Comparison of ENCODE assay signal across 20 mouse cellular contexts in the genomic region with DNA sequence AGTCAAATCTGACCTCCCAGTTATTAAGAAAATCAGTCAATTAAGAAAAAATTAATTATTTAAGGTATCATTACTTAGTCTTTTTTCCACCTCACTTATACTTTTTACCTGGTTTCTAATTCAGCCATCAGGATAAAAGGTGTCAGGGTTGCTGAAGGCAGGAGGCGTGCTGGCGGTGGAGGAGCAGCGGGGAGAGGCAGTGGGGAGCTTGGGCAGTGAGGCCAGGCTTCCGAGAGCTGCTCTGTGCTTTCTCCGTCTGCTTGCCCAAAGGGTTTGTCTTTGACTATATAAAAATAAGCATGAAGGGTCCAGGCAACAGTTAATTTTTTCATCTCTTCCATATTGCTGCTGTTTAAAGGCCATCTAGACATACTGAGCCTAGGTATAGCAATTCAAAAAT.
"Had no signal": no experiment of that assay in that cellular context is flagged by ENCODE, and none has a peak within 500 bp of the region (broad histone marks: within the 10 kb centered on the region; RNA-seq: fewer than 3 reads in every experiment).

No protein-coding gene starts in this region.

- H3K9ac ChIP-seq: liver, embryonic 12.5 days; liver, embryonic 15.5 days; lung, embryonic 14.5 days; midbrain, embryonic 13.5 days; neural tube, embryonic 13.5 days; stomach, embryonic 15.5 days had no signal

- DNase-seq: kidney, adult 2 months; kidney, postnatal 25 days; layer of hippocampus, adult 9-11 months; lung, embryonic 14.5 days; retina, postnatal 1 day; right cerebral cortex, postnatal 25 days; spleen, adult 18-20 months; thymus, postnatal 25 days had no signal

- H3K36me3 ChIP-seq: stomach, embryonic 15.5 days had no signal

- H3K27me3 ChIP-seq: liver, embryonic 12.5 days; liver, embryonic 15.5 days; midbrain, embryonic 13.5 days; neural tube, embryonic 13.5 days; stomach, embryonic 15.5 days had no signal

- H3K4me2 ChIP-seq: liver, embryonic 12.5 days; lung, embryonic 14.5 days; midbrain, embryonic 13.5 days; neural tube, embryonic 13.5 days; stomach, embryonic 15.5 days had no signal

- H3K9me3 ChIP-seq: liver, embryonic 12.5 days; liver, embryonic 15.5 days; midbrain, embryonic 10.5 days; midbrain, embryonic 13.5 days; neural tube, embryonic 13.5 days; stomach, embryonic 15.5 days had no signal

- H3K27ac ChIP-seq: kidney, postnatal 0 days; layer of hippocampus, adult 2 months; liver, embryonic 12.5 days; macrophage; midbrain, embryonic 10.5 days; midbrain, embryonic 13.5 days; stomach, embryonic 15.5 days had no signal

- ATAC-seq: liver, embryonic 12.5 days; lung, postnatal 0 days; midbrain, embryonic 13.5 days; midbrain, embryonic 16.5 days had no signal

- H3K4me3 ChIP-seq: layer of hippocampus, adult 2 months; liver, embryonic 12.5 days; liver, embryonic 15.5 days; midbrain, embryonic 10.5 days; midbrain, embryonic 13.5 days; myocyte; neural tube, embryonic 13.5 days; stomach, embryonic 15.5 days had no signal
